In genomic region chr1:24302674-24303073, GRCm38 (mm10) we compare ENCODE assay signal across 8 mouse cellular contexts.
DNase-seq lines count a peak whose midpoint lies in the region; ATAC-seq and TF ChIP-seq lines count a peak whose summit lies in the region.

No protein-coding gene starts in this region.

- TF ChIP-seq RAD21 in MEL (IDR thresholded peaks at IDR 0.05; ENCODE audit: low read depth, low read length), result peak; percentile 38

- WGBS in kidney, postnatal 0 days, result 11% methylated on average over 8 of the region's 8 CpGs
- WGBS in liver, postnatal 0 days (ENCODE audit: insufficient replicate concordance), result 18% methylated on average over 8 of the region's 8 CpGs

- TF ChIP-seq CTCF in MEL (IDR thresholded peaks at IDR 0.05 in 2 of 3, conservative IDR thresholded peaks at IDR 0.05 in 1 of 3; ENCODE audit: control insufficient read depth in 1 of 3, insufficient read depth in 1 of 3, low read depth in 2 of 3, low read length in 3 of 3, poor library complexity in 1 of 3, severe bottlenecking in 1 of 3), result peak; percentile 19 to 60 (median 42); a peak in 5 of 6 replicates
- peak; percentile 84 for TF ChIP-seq CTCF in kidney, postnatal 0 days (IDR thresholded peaks at IDR 0.05; ENCODE audit: low read depth)
- peak; percentile 65 for TF ChIP-seq CTCF in liver, postnatal 0 days (IDR thresholded peaks at IDR 0.05; ENCODE audit: low read depth)

- TF ChIP-seq POLR2A in MEL (IDR thresholded peaks at IDR 0.05; ENCODE audit: control insufficient read depth in 1 of 2, insufficient read depth in 1 of 2, low read depth in 1 of 2, low read length in 2 of 2, poor library complexity in 1 of 2), result no peak

- H3K79me2 ChIP-seq in MEL (ENCODE audit: control insufficient read depth, insufficient read depth, low read length, poor library complexity), result no peaks in the 10 kb centered on the region

- peak; percentile 86; the same call in 1 of the 2 replicates for ATAC-seq in kidney, postnatal 0 days (replicated peaks; ENCODE audit: low FRiP score, low read depth)
- ATAC-seq in liver, postnatal 0 days, result no peak

- no peak overlapping the region for H3K27ac ChIP-seq in MEL (ENCODE audit: control insufficient read depth, low read depth, low read length)
- no peak overlapping the region for H3K27ac ChIP-seq in kidney, postnatal 0 days
- no peak overlapping the region for H3K27ac ChIP-seq in liver, postnatal 0 days (ENCODE audit: low read depth)

- no peak overlapping the region for H3K4me3 ChIP-seq in MEL (ENCODE audit: control insufficient read depth in 1 of 2, insufficient read depth in 1 of 2, low read depth in 2 of 2, low read length in 2 of 2)
- H3K4me3 ChIP-seq in kidney, postnatal 0 days (replicated peaks; ENCODE audit: low read depth, low read length), result no peak overlapping the region
- H3K4me3 ChIP-seq in liver, postnatal 0 days (ENCODE audit: low read depth, low read length), result no peak overlapping the region

- H3K27me3 ChIP-seq in MEL (ENCODE audit: control insufficient read depth in 1 of 2, insufficient read depth in 2 of 2, low read length in 2 of 2), result no peaks in the 10 kb centered on the region
- no peaks in the 10 kb centered on the region for H3K27me3 ChIP-seq in kidney, postnatal 0 days (ENCODE audit: insufficient read depth, low read length)
- no peaks in the 10 kb centered on the region for H3K27me3 ChIP-seq in liver, postnatal 0 days (ENCODE audit: insufficient read depth, low read length)

- no peaks in the 10 kb centered on the region for H3K4me1 ChIP-seq in MEL (ENCODE audit: control insufficient read depth in 1 of 2, insufficient read depth in 2 of 2, low read length in 2 of 2)
- H3K4me1 ChIP-seq in kidney, postnatal 0 days (replicated peaks; ENCODE audit: insufficient read depth, low read length), result no peaks in the 10 kb centered on the region
- H3K4me1 ChIP-seq in liver, postnatal 0 days (ENCODE audit: insufficient read depth), result no peaks in the 10 kb centered on the region

- no peaks in the 10 kb centered on the region for H3K9me3 ChIP-seq in MEL (replicated peaks; ENCODE audit: insufficient read depth, low read length)
- H3K9me3 ChIP-seq in kidney, postnatal 0 days (replicated peaks; ENCODE audit: low read length), result no peaks in the 10 kb centered on the region
- no peaks in the 10 kb centered on the region for H3K9me3 ChIP-seq in liver, postnatal 0 days (ENCODE audit: low read length)

- no peak overlapping the region for H3K9ac ChIP-seq in MEL (ENCODE audit: control insufficient read depth, low read depth, low read length, poor library complexity, severe bottlenecking)
- H3K9ac ChIP-seq in kidney, postnatal 0 days (ENCODE audit: low read depth, low read length), result no peak overlapping the region
- H3K9ac ChIP-seq in liver, postnatal 0 days (replicated peaks), result no peak overlapping the region

- no peaks in the 10 kb centered on the region for H3K36me3 ChIP-seq in MEL (ENCODE audit: control insufficient read depth in 1 of 2, insufficient read depth in 2 of 2, low read length in 2 of 2)
- no peaks in the 10 kb centered on the region for H3K36me3 ChIP-seq in kidney, postnatal 0 days (ENCODE audit: insufficient read depth, low read length)
- H3K36me3 ChIP-seq in liver, postnatal 0 days (replicated peaks; ENCODE audit: insufficient read depth, low read length), result no peaks in the 10 kb centered on the region

- TF ChIP-seq EP300 in MEL (IDR thresholded peaks at IDR 0.05; ENCODE audit: low read depth in 1 of 2, low read length in 2 of 2), result no peak
- TF ChIP-seq EP300 in liver, postnatal 0 days (IDR thresholded peaks at IDR 0.05; ENCODE audit: low read depth), result no peak

- H3K4me2 ChIP-seq in kidney, postnatal 0 days (ENCODE audit: low read length), result no peak overlapping the region
- H3K4me2 ChIP-seq in liver, postnatal 0 days (ENCODE audit: low read depth, low read length), result no peak overlapping the region

- DNase-seq in 3134 (ENCODE audit: extremely low read depth, insufficient read length, low spot score), result peak; percentile 2
- DNase-seq in MEL (ENCODE audit: low read depth, low spot score), result peak; percentile 10
- peak; percentile 16 for DNase-seq in cerebellum, adult 9-11 months
- peak; percentile 19 to 62 for DNase-seq in frontal cortex, postnatal 14 days (ENCODE audit: low spot score in 2 of 2)
- peak; percentile 76 for DNase-seq in kidney, postnatal 0 days (ENCODE audit: low spot score)
- DNase-seq in liver, postnatal 0 days, result peak; percentile 37
- peak; percentile 58 for DNase-seq in retina, adult 2 months (ENCODE audit: low read depth, low spot score)
- DNase-seq in natural killer cell, adult 2 months (ENCODE audit: low spot score in 2 of 2), result no peak

TF ChIP-seq in MEL, 35 proteins besides CTCF, POLR2A, EP300 and RAD21:
- TF ChIP-seq TBP (IDR thresholded peaks at IDR 0.05; ENCODE audit: low read depth, low read length) (no peak), SMC3 (IDR thresholded peaks at IDR 0.05; ENCODE audit: low read depth, low read length) (peak; percentile 26; the same call in 1 of the 2 replicates)

Comparison
In these comparisons a context has a peak if more than half of its experiments do, and no peak if none do; other contexts are left out.
1. DNase-seq: peak in 3134 (single experiment), MEL (single experiment), cerebellum, adult 9-11 months (single experiment), frontal cortex, postnatal 14 days (2 of 2), kidney, postnatal 0 days (single experiment), liver, postnatal 0 days (single experiment) and retina, adult 2 months (single experiment); none in natural killer cell, adult 2 months (0 of 2).
2. Peak in every context shown above with its lines, with median percentiles within 50 percentile points of each other: CTCF ChIP-seq.